Mouse (Mus musculus): ENCODE results near the gene Tcl1b1.
"Not testable (repeated sequence)": the region's sequence is repeated elsewhere in the genome, so short reads cannot be mapped to it uniquely, and the experiment has no call there.

The Tcl1b1 gene

GRCm38 (mm10) chr12:105159390-105159789, at the start of gene Tcl1b1:
TSS of gene Tcl1b1 (plus strand) at chr12:105159690.
- in situ Hi-C loops (cut with MboI, MseI), result no loop called here

DNA sequence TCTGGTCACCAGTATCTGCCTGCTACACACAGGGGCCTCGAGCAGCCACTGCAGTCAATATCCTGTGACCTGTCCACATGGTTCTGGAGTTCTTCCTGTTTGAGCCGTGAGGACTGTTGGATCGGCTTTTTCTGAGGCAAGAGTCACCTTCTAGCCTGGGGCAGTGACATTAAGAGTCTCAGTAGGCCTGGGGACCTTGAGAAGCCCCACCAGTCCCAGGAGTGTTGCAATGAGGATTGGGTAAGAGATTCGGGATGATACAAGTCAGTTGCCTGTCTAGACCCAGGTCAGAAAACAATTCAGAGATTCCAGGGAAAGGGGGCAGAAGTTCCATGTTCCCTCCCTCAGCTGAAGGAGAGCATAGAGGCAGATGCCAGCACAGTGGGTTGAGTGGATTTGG, 49.7 kb upstream of the Tcl1b1 start:
- in situ Hi-C loops (cut with MboI, MseI), result no loop called here

DNA sequence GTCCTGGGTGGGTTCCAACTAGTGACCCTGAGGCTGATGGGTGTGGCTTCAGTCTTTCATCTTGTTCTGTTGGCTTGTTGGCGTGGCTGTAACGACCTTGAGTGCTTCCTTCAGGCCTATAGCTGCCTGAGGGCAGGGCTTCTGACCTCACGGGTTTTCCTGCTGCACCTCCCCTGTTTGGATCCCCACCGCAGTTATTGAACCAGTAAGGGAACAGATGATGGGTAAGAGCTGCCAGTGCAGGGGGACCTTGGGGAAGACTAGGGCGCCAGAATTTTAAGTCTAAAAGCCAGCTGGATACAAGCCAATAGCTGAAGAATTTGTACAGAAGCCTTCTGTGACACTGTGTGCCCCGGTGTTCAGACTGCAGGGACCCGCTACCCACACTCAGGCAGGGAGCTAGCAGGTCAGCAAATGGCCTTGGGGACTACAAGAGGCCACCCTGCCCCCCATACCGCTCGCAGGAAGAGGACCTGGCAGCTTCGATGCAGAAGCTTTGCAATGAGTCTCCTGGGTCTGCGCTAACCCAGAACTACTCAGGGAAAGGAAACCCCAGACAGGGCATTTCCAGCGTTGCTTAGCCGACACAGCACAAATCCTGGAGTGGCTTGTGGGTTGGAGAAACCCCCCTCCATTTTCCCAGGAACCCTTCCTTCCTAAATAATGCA, 47.0 kb upstream of the Tcl1b1 start:
- in situ Hi-C loops (cut with MboI, MseI), result no loop called here

GRCm38 (mm10) chr12:105116648-105117047, 42.8 kb upstream of the Tcl1b1 start:
- in situ Hi-C loops (cut with MboI, MseI), result no loop called here

DNA sequence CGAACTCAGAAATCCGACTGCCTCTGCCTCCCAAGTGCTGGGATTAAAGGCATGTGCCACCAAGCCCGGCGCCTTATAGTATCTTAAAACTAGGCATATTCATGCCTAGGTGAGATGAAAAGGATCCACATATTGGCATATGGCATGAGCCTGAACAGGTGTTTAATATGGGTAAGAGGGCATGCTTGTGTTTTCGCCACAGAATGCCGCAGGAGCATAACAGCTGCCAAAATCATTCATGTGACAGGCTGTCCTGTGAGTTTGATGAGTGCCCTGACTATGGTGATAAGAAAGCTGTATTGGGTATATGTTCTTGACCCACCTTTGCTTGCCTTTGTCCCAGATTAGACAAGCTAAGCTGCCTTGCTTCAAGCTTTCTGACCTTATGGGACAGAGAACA, 34.1 kb upstream of the Tcl1b1 start:
- in situ Hi-C loops (cut with MboI, MseI), result no loop called here

DNA sequence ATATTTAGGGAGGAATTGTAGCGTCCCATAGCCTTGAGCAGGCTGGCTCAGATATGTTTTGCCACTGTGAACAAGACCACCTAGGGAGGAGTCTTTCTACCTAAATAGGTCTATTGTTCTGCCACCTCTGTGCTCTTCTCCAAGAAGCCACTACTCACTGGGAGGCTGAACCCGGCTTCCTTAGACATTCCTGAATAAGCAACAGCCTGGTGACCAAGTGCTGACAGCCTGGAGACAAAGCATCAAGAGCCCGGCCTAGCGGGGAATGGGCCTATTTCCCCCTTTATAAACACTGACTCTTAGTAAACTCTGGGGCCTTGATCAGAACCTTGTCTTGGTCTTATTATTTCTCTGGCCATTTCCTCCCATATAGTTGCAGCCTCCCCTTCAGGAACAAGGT, 33.0 kb upstream of the Tcl1b1 start:
- in situ Hi-C loops (cut with MboI, MseI), result no loop called here

DNA sequence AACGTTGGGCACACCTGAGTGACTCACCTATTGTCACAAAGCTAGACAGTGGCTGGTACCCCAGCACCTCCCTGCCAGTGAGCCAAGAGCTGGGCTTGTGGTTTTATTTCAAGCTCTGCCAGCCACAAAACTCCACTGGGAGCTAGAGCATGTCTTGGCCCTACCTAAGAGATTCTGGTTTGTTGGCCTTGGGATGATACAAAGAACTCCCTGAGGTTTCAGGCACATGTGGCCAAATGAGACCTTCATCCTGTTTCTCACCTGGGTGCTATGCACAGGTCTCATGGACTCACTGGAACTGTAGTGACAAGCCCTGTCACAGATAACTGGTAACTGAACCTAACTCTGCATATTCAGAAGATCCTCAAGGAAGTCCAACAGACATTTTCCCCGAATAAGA, 31.9 kb upstream of the Tcl1b1 start:
- in situ Hi-C loops (cut with MboI, MseI), result no loop called here

- in situ Hi-C loops (cut with MboI, MseI), result not testable (repeated sequence)
Observed at GRCm38 (mm10) chr12:105129494-105130205, 29.8 kb upstream of the Tcl1b1 start.

- in situ Hi-C loops (cut with MboI, MseI), result not testable (repeated sequence)
Observed at GRCm38 (mm10) chr12:105134167-105134566, 25.3 kb upstream of the Tcl1b1 start.

- in situ Hi-C loops (cut with MboI, MseI), result not testable (repeated sequence)
Observed at GRCm38 (mm10) chr12:105134826-105135225, 24.7 kb upstream of the Tcl1b1 start.

GRCm38 (mm10) chr12:105137729-105138128, 21.8 kb upstream of the Tcl1b1 start:
- in situ Hi-C loops (cut with MboI, MseI), result not testable (repeated sequence)

- in situ Hi-C loops (cut with MboI, MseI), result no loop called here
Observed at GRCm38 (mm10) chr12:105143096-105143495, 16.4 kb upstream of the Tcl1b1 start.

DNA sequence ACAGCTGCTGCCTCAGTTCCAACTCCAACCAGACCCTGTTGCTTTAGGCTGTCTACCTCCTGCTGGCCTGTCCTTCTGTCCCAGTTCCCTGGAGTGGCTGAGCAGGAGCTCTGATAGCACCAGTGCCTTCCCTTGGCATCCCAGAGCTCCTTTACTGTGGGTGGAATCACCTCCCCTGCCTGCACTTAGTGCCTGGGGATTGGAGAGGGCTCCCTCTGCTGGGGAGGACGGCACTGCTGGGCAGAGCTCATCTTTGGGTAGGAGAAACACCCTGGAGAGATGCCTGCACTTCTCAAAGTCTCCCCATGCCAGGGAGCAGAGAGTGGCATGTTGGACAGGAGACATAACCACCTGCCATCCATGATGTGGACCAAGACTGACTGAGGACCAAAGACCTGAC, 14.6 kb upstream of the Tcl1b1 start:
- in situ Hi-C loops (cut with MboI, MseI), result loop anchor here (5.0 kb wide), 1 partner anchor 57 kb away; the partner anchor contains the start of gene Tcl1b4

DNA sequence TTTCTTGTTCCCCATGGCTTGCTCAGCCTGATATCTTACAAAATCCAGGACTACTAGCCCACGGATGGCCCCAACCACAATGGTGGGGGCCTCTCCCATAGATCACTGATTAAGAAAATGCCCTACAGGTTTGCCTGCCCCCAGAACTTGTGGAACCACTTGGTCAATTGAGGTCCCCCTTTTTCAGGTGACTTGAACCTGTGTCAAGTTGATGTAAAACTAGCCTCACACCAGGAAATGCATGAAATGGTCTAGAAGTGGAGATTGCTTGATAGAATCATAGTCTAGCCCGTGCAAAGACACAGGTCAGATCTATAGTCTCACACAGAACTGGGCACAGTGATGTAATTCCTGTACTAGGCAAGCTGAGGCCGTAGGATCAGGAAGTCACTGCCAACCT, 13.8 kb upstream of the Tcl1b1 start, which contains the start of gene Tcl1b2:
Tcl1b2 (plus strand) TSS at position 301 of the 400 bp plus-strand sequence.
- in situ Hi-C loops (cut with MboI, MseI), result loop anchor here (5.0 kb wide), 1 partner anchor 57 kb away; the partner anchor contains the start of gene Tcl1b4

- in situ Hi-C loops (cut with MboI, MseI), result not testable (repeated sequence)
Observed at GRCm38 (mm10) chr12:105155286-105155685, 4.2 kb upstream of the Tcl1b1 start.

GRCm38 (mm10) chr12:105158842-105159241, 648 bp upstream of the Tcl1b1 start:
- in situ Hi-C loops (cut with MboI, MseI), result no loop called here

- in situ Hi-C loops (cut with MboI, MseI), result no loop called here
Observed at GRCm38 (mm10) chr12:105166734-105167133, 7.2 kb downstream of the Tcl1b1 start.

- in situ Hi-C loops (cut with MboI, MseI), result no loop called here
Observed at GRCm38 (mm10) chr12:105173366-105173765, 13.9 kb downstream of the Tcl1b1 start.

GRCm38 (mm10) chr12:105174318-105174717, 14.8 kb downstream of the Tcl1b1 start:
- in situ Hi-C loops (cut with MboI, MseI), result not testable (repeated sequence)

DNA sequence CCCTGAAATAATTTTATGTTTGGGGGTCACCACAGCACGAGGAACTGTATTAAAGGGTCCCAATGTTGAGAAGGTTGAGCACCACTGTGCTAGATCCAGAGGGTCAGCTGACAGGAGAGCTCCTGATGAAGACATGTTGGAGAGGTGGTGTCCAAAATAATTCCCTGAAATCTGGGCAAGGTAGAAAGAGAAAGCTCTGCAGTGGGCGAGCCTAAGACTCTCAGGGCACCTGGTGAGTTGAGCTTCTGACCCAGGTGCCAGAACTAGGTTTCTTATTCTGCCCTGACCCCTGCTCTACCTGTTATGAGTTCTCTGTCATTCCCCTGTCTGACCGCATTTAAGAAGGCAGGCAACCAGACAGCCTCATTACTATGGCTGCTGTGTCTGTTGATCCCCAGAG, 16.6 kb downstream of the Tcl1b1 start, which contains the start of gene Tcl1b5:
Tcl1b5 (plus strand) TSS at position 301 of the 400 bp plus-strand sequence.
- in situ Hi-C loops (cut with MboI, MseI), result not testable (repeated sequence)

DNA sequence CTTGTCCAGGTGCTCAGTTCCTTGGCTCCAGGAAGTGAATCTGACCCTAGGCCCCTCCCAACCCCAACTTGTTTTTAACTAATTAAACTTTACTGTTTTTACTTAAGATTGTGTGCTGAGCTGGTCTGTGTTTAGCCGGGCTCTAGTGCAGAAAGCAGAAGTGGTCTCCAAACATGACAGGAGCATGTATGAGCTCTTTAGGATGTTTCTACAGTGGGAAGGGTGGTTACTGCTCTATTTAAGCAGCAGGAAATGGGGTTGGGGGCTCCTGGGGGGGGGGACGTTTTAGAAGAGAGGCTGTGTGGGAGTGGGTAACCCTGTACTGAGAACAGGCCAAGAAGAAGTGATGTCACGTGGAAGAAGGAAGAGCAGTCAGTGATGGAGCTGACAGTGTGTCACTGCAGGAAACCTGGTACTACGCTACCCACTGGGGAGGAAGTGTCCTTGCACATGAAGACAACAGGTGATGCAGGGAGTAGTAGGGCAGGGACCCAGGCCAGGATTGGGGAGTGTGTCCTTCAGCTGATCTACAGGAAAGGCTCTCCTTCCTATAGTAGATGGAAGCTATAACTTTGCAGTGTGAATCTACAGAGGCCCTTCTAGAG, 21.7 kb downstream of the Tcl1b1 start:
- in situ Hi-C loops (cut with MboI, MseI), result not testable (repeated sequence)

- in situ Hi-C loops (cut with MboI, MseI), result loop anchor here (5.0 kb wide), 1 partner anchor 67 kb away; no protein-coding TSS in a partner anchor
Observed at GRCm38 (mm10) chr12:105188980-105189379, 29.5 kb downstream of the Tcl1b1 start.
